Mouse (Mus musculus) embryonic facial prominence, embryonic 15.5 days (tissue): ENCODE data around the gene Atp6v1a. TPM values are rescaled to one million over a fixed set of nuclear protein-coding genes. Genes with fewer than 3 reads are reported as not detected.

Experiments used
- ATAC-seq: fragments of 200-750 bp; cut with Nextera tagmentation; 2 replicates; pipeline ENCODE4 v1.8.0; 2017; ENCODE audit warnings: low read depth, moderate TSS enrichment; ENCODE audit not compliant: insufficient number of reproducible peaks, low FRiP score, low TSS enrichment
- H3K27ac ChIP-seq: fragments of 300-500 bp; sonication (generic); replicated peaks from 2 replicates; pipeline ENCODE4 v1.5.1; 2015; ENCODE audit warnings: mild to moderate bottlenecking, inconsistent platforms
- H3K27me3 ChIP-seq: fragments of 300-500 bp; sonication (generic); 2 replicates; pipeline ENCODE4 v1.6.1; 2015; ENCODE audit warnings: inconsistent platforms
- H3K36me3 ChIP-seq: fragments of 300-500 bp; sonication (generic); 2 replicates; pipeline ENCODE4 v1.6.1; 2015; ENCODE audit warnings: mild to moderate bottlenecking, inconsistent platforms
- H3K4me1 ChIP-seq: fragments of 300-500 bp; sonication (generic); 2 replicates; pipeline ENCODE4 v1.6.1; 2015; ENCODE audit warnings: inconsistent platforms
- H3K4me2 ChIP-seq: fragments of 300-500 bp; sonication (generic); replicated peaks from 2 replicates; pipeline ENCODE4 v1.6.1; 2015; ENCODE audit warnings: mild to moderate bottlenecking, inconsistent platforms
- H3K4me3 ChIP-seq: fragments of 300-500 bp; sonication (generic); replicated peaks from 2 replicates; pipeline ENCODE4 v1.5.1; 2015; ENCODE audit warnings: mild to moderate bottlenecking, inconsistent platforms
- H3K9ac ChIP-seq: fragments of 300-500 bp; sonication (generic); 2 replicates; pipeline ENCODE4 v1.6.1; 2015; ENCODE audit warnings: inconsistent platforms
- H3K9me3 ChIP-seq: fragments of 300-500 bp; sonication (generic); replicated peaks from 2 replicates; pipeline ENCODE4 v1.6.1; 2016; ENCODE audit warnings: inconsistent platforms
- WGBS: fragments of 180-500 bp; shearing (Covaris S2); methylation state at CpG from one replicate; pipeline ENCODE4 v1.1.7; 2015; 5-methylcytosine and 5-hydroxymethylcytosine counted together
- polyA plus RNA-seq: library from polyadenylated mRNA; unstranded; fragments of >200 nt; fragmentation: Nextera tagmentation; extraction: Ambion mirVana; gene quantifications from 2 replicates; pipeline ENCODE4 v1.2.1, GENCODE M21; 2015

Gene Atp6v1a
- 57.8 and 58.1 TPM in 2 replicates for polyA plus RNA-seq

DNA sequence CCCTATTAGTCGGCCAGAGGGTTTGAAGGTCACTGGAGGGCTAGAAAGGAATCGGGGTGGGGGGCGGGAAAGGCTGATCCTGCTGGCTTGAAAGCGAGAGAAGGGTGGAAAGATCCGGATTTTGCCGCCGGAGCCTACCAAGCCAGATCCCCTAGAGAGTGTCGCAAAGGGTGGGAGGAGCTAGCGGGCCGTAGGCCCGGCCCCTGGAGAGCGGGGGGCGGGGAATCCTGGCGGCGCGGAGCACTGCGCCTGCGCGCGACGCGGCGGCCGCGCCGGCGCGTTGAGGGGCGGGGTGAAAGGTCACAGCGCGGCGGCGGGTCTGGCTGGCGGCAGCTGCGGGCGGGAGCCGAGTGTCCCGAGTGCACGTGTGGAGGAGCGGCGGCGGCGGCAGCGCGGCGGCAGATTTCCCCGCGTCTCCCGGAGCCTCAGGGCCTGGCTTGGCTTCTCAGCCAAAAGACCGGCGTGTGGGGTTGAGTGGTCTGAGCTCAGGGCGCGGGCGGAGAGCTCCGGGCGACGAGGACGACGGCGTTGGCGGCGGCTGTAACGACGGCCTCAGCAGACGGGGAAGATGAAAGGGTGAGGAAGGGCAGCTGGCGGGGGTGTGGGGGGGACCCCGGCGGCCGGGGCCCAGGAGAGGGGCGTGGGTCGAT is at the start of gene Atp6v1a, which contains the start of gene Naa50:
TSS of gene Atp6v1a (minus strand) at position 170 of the 650 bp plus-strand sequence.
TSS of gene Naa50 (plus strand) at position 295 of the 650 bp plus-strand sequence.
- peak within 1 kb of the TSS; percentile 98 for H3K4me3 ChIP-seq
- WGBS: under 1% methylated on average over 70 of the region's 71 CpGs
- H3K4me1 ChIP-seq: peaks cover 8% of the 10 kb centered on the region
- no peaks in the 10 kb centered on the region for H3K27me3 ChIP-seq
- peak within 1 kb of the TSS; percentile 93 for H3K9ac ChIP-seq
- H3K27ac ChIP-seq: peak within 1 kb of the TSS; percentile 99
- no peaks in the 10 kb centered on the region for H3K9me3 ChIP-seq
- no peaks in the 10 kb centered on the region for H3K36me3 ChIP-seq
- ATAC-seq: peak; percentile 90
- H3K4me2 ChIP-seq: peak within 1 kb of the TSS; percentile 88

DNA sequence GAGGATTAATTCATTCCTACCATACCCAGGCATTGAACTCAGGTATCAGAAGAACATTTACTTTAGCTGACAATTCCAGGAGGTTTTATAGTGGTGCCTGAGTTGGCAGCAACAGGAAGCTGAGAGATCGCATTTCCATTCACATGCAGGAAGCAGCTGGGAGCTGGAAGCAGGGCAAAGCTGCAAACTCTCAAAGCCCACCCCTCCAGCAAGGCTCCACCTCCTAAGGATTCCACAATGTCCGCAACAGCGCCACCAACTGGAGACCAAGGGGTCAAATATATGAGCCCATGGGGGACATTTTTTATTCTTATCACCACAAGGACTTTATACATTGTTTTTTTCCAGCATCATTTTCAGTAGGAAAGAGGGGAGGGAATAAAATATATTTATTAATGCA is 49.3 kb upstream of the Atp6v1a start:
- WGBS: 83% methylated on average over 3 of the region's 3 CpGs

DNA sequence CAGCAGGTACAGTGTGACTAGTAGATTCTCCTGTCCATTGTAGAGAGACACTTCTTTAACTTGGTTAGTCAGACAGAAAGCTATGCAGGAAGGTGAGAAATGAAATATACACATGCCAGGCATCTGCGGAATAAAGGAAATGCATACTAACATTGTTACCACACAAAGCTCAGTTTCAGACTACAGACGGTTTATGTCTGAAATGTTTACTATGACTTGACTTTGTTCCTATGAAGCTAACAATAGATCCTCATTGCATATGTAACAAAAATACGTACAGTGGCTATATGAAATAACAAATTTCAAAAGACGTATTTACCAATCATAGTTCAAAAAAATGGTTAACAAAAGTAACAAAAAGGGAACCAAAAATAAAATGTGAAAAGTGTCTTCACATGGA is 47.7 kb upstream of the Atp6v1a start:
- no peaks in the 10 kb centered on the region for H3K36me3 ChIP-seq
- no peak overlapping the region for H3K4me2 ChIP-seq
- H3K9ac ChIP-seq: no peak overlapping the region
- no peak for ATAC-seq
- no peak overlapping the region for H3K27ac ChIP-seq
- no peaks in the 10 kb centered on the region for H3K9me3 ChIP-seq
- whole genome bisulfite sequencing: 82% methylated on average over 4 of the region's 4 CpGs
- H3K4me1 ChIP-seq: no peaks in the 10 kb centered on the region
- no peak overlapping the region for H3K4me3 ChIP-seq
- H3K27me3 ChIP-seq: no peaks in the 10 kb centered on the region

More for the DNA sequence above, 49.3 kb upstream of the Atp6v1a start:
- Histone ChIP-seq H3K4me3 (no peak overlapping the region), H3K9ac (no peak overlapping the region), H3K9me3 (no peaks in the 10 kb centered on the region), H3K4me2 (no peak overlapping the region), H3K27ac (no peak overlapping the region), H3K36me3 (no peaks in the 10 kb centered on the region), H3K27me3 (no peaks in the 10 kb centered on the region), H3K4me1 (no peaks in the 10 kb centered on the region)
- no peak for ATAC-seq

DNA sequence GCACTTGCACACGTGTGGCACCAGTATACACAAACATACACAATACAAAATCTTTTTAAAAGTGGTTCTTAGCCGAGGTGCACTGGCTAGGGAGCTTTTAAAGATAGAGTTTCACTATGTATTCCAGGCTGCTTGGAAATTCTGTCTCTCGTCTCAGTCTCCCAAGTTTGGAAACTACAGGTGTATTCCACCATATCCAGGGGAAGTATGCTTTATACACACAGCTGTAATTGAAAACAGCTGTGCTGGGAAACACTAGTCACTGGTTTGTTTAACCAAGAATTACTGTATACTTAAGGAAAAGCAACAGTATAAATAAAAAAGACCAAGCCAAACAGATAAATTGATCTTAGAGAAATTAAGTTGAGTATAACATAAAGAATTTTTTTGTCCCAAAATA is 45.3 kb upstream of the Atp6v1a start:
- no peak overlapping the region for H3K9ac ChIP-seq
- no peak overlapping the region for H3K4me2 ChIP-seq
- H3K36me3 ChIP-seq: no peaks in the 10 kb centered on the region
- WGBS: 39% methylated on average over 3 of the region's 3 CpGs
- H3K4me1 ChIP-seq: no peaks in the 10 kb centered on the region
- no peaks in the 10 kb centered on the region for H3K9me3 ChIP-seq
- no peak for ATAC-seq
- H3K4me3 ChIP-seq: no peak overlapping the region
- no peak overlapping the region for H3K27ac ChIP-seq
- no peaks in the 10 kb centered on the region for H3K27me3 ChIP-seq

DNA sequence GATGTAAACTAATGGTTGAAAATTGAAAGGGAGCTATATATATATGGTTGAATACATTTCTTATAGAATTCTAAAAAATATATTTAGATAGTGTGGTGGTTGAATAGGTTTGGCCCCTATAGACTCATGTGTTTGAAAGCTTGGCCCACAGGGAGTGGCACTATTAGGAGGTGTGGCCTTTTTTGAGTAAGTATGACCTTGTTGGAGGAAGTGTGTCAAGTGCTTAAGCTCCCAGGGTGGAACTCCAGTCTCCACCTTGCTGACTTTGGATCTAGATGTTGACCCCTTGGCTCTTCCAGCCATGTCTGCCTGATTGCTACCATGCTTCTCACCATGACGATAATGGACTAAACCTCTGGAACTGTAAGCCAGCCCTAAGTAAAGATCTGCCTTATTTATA is 43.1 kb upstream of the Atp6v1a start:
- WGBS: 94% methylated on average over 1 of the region's 1 CpGs
- no peak for ATAC-seq
- Histone ChIP-seq H3K9me3 (no peaks in the 10 kb centered on the region), H3K27ac (no peak overlapping the region), H3K36me3 (no peaks in the 10 kb centered on the region), H3K27me3 (no peaks in the 10 kb centered on the region), H3K4me2 (no peak overlapping the region), H3K4me1 (no peaks in the 10 kb centered on the region), H3K4me3 (no peak overlapping the region), H3K9ac (no peak overlapping the region)

DNA sequence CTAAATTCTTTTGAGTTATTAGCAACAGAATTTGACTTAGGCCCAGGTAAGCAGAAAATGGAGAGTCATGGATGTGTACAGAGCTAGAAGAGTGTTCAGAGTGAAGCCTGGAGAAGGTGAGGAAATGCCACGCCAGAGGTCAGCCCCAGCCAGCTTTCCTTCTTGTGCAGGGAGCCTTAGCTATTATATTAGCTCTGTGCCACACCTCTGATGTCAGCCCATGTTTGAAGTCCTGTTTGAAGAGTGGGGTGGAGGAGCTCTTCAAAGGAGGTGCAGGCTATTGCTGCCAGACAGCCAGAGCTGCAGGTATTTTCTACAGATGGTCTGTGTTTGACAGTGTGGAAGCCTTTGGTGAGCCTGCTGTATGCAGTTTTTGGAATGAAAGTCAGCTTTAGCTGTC is 39.0 kb upstream of the Atp6v1a start:
- WGBS: 63% methylated on average over 1 of the region's 1 CpGs
- no peaks in the 10 kb centered on the region for H3K36me3 ChIP-seq
- no peak for ATAC-seq
- 0 out of 2 replicates have a peak, but pooled peaks cover 7% of the 10 kb centered on the region for H3K4me1 ChIP-seq
- H3K9ac ChIP-seq: no peak overlapping the region
- no peaks in the 10 kb centered on the region for H3K9me3 ChIP-seq
- H3K4me3 ChIP-seq: no peak overlapping the region
- H3K27me3 ChIP-seq: no peaks in the 10 kb centered on the region
- H3K4me2 ChIP-seq: no peak overlapping the region
- no peak overlapping the region for H3K27ac ChIP-seq

DNA sequence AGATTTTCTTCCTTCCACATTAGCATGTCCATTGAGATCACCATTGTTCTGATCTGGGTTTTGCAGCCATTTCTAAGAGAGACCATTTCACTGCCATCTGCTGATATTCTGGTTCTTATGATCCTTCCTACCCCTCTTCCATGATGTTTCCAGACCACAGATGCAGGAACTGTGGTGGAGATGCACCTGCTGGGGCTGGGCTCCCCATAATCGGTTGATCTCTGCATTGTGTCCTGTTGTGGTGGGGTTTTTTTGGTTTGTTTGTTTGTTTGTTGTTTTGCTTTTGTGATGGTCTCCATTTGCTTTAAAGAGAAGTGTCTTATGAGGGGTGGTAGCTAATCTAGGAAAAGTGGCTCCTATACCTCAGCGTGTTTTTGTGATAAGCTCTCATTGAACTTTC is 37.0 kb upstream of the Atp6v1a start:
- Histone ChIP-seq H3K27ac (no peak overlapping the region), H3K36me3 (no peaks in the 10 kb centered on the region), H3K4me3 (no peak overlapping the region), H3K4me2 (no peak overlapping the region), H3K4me1 (0 out of 2 replicates have a peak, but pooled peaks cover 7% of the 10 kb centered on the region), H3K9ac (no peak overlapping the region), H3K9me3 (no peaks in the 10 kb centered on the region), H3K27me3 (no peaks in the 10 kb centered on the region)
- 93% methylated on average over 2 of the region's 2 CpGs for WGBS
- ATAC-seq: no peak

DNA sequence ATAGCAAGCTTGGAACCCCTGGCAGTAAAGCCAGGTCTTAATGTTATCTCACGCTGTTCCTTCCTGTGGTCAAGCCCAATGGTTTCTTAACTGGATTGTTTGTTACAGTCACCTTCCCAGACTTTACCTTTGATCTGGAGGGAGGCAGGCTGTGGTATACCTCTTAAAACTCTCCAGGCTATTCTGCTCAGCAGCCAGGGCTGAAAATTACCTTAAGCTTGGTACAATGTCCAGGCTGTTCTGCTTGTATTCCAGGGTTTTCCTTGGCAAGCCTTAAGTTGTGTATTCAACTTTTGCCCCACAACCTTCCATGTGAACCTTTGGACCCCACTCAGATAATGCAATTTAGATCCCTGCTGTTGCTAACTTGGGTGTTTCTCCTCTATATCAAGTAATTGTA is 35.5 kb upstream of the Atp6v1a start:
- H3K27ac ChIP-seq: no peak overlapping the region
- no peak overlapping the region for H3K9ac ChIP-seq
- no peaks in the 10 kb centered on the region for H3K36me3 ChIP-seq
- no peak for ATAC-seq
- H3K4me1 ChIP-seq: 0 out of 2 replicates have a peak, but pooled peaks cover 7% of the 10 kb centered on the region
- no peaks in the 10 kb centered on the region for H3K27me3 ChIP-seq
- WGBS: 71% methylated on average over 1 of the region's 1 CpGs
- H3K4me3 ChIP-seq: no peak overlapping the region
- H3K4me2 ChIP-seq: no peak overlapping the region
- no peaks in the 10 kb centered on the region for H3K9me3 ChIP-seq

DNA sequence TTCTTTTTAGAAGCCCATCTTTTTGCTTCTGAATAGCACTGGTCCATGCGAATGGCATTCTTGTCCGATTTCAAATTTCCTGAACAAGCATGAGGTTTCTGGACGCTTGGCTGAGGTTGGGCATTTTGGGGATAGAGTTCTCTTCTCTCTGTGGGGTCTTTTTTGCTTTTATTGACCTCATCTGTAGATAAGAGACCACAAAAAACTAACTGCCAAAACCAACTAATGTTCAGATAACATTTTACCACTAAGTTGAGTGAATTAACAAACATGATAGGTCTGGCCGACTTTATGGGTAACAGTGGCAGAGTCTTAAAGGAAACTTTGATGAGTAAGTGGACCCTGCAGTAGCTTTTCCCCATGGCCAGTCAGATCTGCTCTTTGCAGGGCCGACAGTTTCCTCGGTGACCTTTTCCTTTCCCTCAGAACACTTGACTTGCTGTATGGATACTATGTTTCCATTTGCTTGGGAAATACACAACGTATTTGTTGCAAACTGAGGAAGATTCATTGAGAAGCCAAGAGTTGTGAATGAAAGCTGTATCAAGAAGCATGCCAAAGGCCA is 34.5 kb upstream of the Atp6v1a start:
- Histone ChIP-seq H3K4me2 (peak overlapping the region; percentile 73), H3K27ac (peak overlapping the region; percentile 93), H3K4me3 (peak overlapping the region; percentile 82), H3K9ac (peak overlapping the region; percentile 88), H3K4me1 (0 out of 2 replicates have a peak, but pooled peaks cover 7% of the 10 kb centered on the region), H3K27me3 (no peaks in the 10 kb centered on the region), H3K36me3 (no peaks in the 10 kb centered on the region), H3K9me3 (no peaks in the 10 kb centered on the region)
- ATAC-seq: no peak
- WGBS: 20% methylated on average over 7 of the region's 7 CpGs

DNA sequence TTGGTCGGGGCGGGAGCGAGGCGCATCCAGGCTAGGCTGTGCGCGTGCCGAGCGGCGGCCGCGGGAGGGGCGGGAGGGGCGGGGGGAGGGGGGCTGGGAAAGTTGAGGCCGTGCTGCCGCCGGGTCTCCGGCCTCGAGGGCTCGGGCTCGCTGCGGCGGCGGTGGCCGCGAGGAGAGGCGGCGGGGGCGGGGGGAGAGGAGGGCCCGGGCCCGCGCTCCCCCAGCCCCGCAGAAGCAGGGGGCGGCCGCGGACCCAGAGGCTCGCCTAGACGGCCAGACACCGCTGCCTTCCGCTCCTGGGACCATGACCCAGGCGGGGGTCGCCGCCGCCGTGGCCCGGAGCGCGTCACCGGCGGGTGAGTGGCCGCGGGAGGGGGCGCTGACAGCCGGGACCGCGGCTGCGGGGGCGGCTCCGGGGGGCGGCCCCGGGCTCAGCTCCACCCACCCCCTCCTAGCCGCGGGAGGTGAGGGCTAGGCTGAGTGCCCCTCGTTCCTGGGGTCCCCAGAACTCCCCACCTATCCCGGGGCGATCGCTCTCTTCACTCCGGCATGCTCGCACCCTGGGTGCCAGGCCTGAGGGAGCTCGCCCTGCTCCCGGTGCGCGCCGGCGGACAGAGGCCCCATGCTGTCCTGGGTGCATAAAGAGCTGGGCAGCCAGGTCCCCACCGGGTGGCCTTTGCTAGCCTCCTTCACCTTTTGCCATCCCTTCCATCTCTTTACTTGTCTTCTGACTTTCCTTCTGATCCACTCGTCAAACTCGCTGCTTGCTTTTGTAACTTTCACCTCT is 33.8 kb upstream of the Atp6v1a start, which contains the start of gene Usf3:
TSS of gene Usf3 (plus strand) at position 92 of the 787 bp plus-strand sequence.
- H3K4me3 ChIP-seq: peak within 1 kb of the TSS; percentile 82
- under 1% methylated on average over 61 of the region's 77 CpGs for whole genome bisulfite sequencing
- peak within 1 kb of the TSS; percentile 88 for H3K9ac ChIP-seq
- H3K9me3 ChIP-seq: no peaks in the 10 kb centered on the region
- H3K27me3 ChIP-seq: no peaks in the 10 kb centered on the region
- H3K4me1 ChIP-seq: 0 out of 2 replicates have a peak, but pooled peaks cover 7% of the 10 kb centered on the region
- H3K4me2 ChIP-seq: peak within 1 kb of the TSS; percentile 73
- peak within 1 kb of the TSS; percentile 93 for H3K27ac ChIP-seq
- H3K36me3 ChIP-seq: no peaks in the 10 kb centered on the region
- peak; percentile 74 for ATAC-seq
